Mouse (Mus musculus): ENCODE results near the gene Kdm2a.

GRCm38 (mm10) chr19:4414631-4415030 lies 16.5 kb upstream of the Kdm2a start:
- TF ChIP-seq CTCF (IDR thresholded peaks at IDR 0.05; ENCODE audit: extremely low read depth, insufficient read length, insufficient replicate concordance, low read depth, low read length) (no peak), POLR2A (IDR thresholded peaks at IDR 0.05; ENCODE audit: low read depth, low read length) (no peak)

All from small intestine, adult 2 months (tissue).